Mouse (Mus musculus) T-cell, adult 2 months (primary cell): ENCODE data around the gene Map2k4.

Source experiments
- DNase-seq: peaks from one replicate; pipeline ENCODE4 v3.0.0; 2022; ENCODE audit warnings: low spot score

Gene Map2k4

DNA sequence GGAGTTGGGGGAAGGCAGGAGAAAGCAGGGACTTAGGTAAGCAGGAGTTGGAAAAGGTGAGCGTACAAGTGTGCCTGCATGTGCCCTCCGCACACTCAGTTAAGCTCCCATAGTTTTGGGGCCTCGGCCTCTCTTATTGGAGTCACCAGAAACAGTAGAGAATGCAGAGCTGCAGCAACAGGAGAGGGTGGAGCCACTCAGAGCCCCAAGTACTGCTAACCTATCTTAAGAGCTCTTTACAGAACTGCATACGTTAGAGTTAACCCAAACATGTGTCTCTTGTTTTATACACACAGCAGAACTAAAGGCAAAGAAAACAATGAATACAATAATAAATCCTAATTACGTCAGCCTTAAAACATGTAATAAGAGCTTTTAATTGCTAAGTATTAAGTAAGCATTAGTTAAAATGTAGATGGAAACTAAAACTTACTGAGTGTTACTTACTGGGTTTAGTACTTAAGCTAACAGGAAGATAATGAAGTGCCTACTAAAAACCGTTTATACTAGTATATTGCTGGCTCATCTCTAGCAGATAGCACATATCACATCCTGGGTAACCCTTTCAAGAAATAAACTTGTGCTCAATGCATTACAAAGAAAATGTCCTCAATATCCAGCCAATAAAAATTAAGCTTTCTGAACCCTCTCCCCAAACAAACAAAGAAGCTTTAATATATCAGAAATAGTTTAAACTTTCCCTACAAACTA lies 14.0 kb downstream of the Map2k4 start:
- no peak for DNase-seq

DNA sequence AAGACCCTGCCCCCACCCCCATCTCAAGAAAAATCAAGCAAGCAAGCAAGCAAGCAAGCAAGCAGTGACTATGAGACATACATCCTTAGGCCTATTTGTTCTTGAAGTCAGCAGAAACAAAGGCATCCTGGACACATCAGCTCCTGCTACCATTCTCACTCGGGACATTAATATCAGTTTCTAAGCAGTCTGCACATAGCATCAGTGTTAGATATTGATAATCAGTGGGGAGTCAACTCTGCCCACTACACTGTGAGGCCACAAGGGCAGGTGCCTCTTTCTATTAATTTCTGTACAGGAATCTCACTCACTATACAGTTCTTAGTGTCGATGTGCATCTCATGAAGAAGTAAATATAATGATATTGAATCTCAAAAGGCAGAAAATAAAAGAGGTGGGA lies 14.6 kb downstream of the Map2k4 start:
- DNase-seq, result no peak

- DNase-seq, result no peak
These were observed 16.6 kb downstream of the Map2k4 start for GRCm38 (mm10) chr11:65771546-65771945.

DNA sequence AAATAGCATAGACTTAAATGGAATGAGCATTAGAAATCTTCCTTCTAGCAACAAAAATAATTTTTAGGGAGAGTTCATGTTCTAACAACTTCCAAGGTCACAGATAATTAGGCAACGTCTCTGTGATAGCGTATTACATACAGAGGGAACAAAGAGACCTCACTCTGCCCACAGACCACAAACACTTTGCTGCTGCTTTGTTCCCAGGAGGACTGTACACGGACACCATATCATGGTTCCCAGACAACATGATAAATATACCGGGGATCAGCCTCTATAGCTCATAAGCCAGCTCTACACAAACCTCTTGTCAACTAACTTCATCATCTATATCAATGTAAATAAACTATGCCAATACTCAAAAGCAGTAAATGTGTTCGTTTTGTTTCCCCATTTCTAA lies 18.1 kb downstream of the Map2k4 start:
- DNase-seq, result peak; percentile 15

- no peak for DNase-seq
These were observed 19.7 kb downstream of the Map2k4 start for GRCm38 (mm10) chr11:65768445-65768844.

DNA sequence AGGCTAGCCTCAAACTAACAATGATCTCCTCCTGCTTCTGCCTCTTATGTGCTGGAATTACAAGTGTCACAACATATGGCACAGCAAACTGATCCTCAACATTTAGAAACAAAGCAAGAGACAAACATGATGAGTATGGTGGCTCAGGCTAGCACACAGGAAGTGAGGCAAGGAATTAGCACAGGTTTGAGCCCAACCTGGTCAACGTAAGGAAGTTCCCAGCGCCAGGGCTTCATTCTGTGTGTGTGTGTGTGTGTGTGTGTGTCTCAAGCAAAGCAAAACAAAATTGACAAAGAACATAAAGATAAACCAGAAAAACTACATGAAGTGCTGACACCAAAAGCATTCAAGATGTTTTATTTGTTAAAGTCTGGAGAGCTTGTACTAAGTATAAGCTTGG lies 27.2 kb downstream of the Map2k4 start:
- DNase-seq, result no peak

DNA sequence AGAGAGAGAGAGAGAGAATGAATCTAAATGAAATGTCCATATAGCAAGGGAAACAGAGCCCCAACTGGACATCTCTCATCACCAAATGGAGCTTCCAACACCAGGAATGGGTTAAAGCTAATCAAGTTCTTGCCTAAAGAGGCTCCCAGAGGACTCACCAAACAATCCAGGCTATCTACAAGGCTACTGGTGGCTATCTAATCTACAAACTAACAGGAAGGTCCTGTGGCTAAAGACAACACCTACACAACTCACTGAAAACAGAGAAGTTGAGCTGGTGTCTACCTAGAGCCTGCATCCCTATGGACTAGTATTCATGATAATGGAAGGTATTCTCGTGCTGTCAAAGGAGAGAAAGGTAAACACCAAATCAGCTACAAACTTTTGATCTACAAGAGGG lies 28.7 kb downstream of the Map2k4 start:
- DNase-seq, result no peak

- DNase-seq, result no peak
These were observed 33.9 kb downstream of the Map2k4 start for GRCm38 (mm10) chr11:65754161-65754560.

GRCm38 (mm10) chr11:65753593-65753992 lies 34.5 kb downstream of the Map2k4 start:
- DNase-seq, result no peak

GRCm38 (mm10) chr11:65750546-65750945 lies 37.6 kb downstream of the Map2k4 start:
- no peak for DNase-seq

- DNase-seq, result no peak
These were observed 40.7 kb downstream of the Map2k4 start for GRCm38 (mm10) chr11:65747433-65747832.

- DNase-seq, result no peak
These were observed 42.3 kb downstream of the Map2k4 start for GRCm38 (mm10) chr11:65745707-65746333.

- no peak for DNase-seq
These were observed 44.2 kb downstream of the Map2k4 start for GRCm38 (mm10) chr11:65743866-65744265.

- no peak for DNase-seq
These were observed 47.3 kb downstream of the Map2k4 start for GRCm38 (mm10) chr11:65740811-65741210.

GRCm38 (mm10) chr11:65740390-65740789 lies 47.7 kb downstream of the Map2k4 start:
- DNase-seq, result no peak

DNA sequence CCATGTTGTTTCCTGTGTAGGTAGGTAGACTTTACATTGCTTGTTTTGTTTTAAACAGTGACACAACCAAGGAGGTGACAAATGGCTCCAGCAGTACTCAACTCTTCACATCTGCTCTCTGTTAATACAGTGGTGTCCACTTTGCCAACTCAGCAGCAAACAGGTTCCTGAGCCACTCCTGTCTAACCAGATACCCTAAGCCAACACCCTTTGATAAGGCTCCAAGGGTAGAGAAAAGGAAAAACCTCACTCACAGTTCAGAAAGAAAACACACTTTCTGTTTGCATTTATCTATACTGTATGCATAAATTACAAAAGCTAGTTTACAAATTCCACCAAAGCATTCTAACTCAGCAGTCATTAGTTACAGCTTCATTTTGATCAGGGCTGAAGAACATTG lies 48.2 kb downstream of the Map2k4 start:
- DNase-seq, result no peak

- no peak for DNase-seq
These were observed 53.4 kb downstream of the Map2k4 start for GRCm38 (mm10) chr11:65734656-65735055.

DNA sequence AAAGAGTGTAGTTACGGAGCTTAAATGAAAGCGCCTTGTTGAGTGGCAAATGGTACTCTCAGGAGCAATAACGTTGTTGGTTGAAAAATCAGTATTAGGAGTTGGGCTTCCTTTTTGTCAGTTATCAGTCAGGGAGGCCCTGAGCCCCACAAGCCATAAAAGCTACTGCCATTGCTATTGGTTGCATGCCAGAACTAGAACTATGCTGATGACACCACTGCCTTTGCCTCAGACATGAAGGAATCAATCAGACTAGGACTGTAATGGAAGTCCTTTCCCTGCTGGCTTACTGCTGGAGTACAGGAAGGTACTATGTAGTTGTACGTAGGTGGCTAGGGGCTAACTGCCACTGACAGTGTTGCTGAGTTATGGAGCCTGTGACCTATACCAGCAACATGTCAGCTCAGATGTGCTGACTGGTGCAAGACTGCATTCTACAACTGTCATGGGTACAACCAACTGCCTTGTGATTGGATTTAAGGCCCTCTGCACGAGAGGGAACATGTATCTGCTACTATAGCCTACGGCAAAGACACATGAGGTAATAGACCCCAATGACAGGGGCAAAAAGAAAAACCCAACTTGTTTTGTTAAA lies 58.4 kb downstream of the Map2k4 start:
- no peak for DNase-seq

DNA sequence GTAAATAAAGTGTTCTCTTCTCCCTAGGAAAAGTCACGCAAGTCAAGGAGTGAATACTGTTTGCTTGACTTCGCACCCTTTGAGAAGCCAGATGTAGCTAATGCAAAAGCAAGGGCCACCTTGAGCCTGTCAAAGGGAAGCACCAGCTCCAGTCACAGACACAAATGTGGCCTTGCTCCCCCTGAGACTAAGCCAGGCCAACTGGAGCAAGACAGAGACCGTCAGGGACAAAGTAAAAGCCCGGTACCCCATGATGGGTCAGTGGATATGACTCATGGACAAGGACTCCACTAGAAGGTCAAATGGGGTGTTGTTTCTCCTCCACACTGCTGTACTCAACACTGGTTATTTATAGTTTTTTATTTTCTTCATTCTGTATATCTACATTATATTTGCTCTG lies 59.2 kb downstream of the Map2k4 start:
- no peak for DNase-seq

DNA sequence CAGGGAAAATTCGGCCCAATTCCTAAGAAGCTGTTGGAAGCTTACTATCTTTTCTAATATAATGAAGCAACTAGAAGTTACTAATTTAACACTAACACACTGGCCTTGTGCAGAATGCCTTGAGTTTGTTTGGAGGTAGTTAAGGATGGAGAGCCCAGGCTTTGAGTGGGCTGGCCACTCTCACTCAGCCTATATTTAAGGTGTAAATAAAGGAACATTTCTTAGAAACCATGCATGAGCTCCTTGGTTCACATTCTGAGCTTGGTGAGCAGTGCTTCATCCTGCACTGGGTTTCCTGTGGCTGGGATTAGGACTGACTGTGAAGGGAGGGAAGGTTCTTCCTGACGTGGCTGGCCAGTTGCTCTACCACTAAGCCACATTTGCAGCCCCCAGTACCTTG lies 64.4 kb downstream of the Map2k4 start:
- no peak for DNase-seq

GRCm38 (mm10) chr11:65721615-65722014 lies 66.5 kb downstream of the Map2k4 start:
- no peak for DNase-seq

DNA sequence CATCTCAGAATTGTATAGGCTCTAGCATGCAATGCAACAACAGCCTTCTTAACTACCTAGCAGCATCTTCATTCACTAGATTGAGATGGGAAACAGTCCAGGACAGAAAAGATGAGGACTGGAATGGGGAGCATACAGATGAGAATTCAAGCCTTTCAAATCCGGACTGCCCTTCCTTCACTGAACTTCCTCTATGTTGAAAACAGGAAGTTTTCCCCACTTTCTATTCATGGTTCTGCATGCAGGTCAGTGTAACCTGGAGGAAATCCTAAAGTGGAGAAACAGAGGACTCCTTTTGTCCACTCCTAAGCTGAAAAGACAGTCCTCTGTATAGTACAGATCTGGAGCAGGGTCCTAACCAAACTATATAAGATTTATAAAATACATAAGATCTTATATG lies 68.1 kb downstream of the Map2k4 start:
- DNase-seq, result no peak

GRCm38 (mm10) chr11:65713830-65714229 lies 74.3 kb downstream of the Map2k4 start:
- DNase-seq, result no peak
